Mouse (Mus musculus) heart, embryonic 16.5 days (tissue): Measurements from ENCODE around the gene Gpc6. TPM values are rescaled to one million over a fixed set of nuclear protein-coding genes. Genes with fewer than 3 reads are reported as not detected.

Experiments
- ATAC-seq: fragments of 200-750 bp; cut with Nextera tagmentation; replicated peaks from 2 replicates; pipeline ENCODE4 v1.8.0; 2017; ENCODE audit warnings: moderate number of reproducible peaks; ENCODE audit not compliant: insufficient read depth, low FRiP score; ENCODE audit errors: extremely low read depth
- H3K27ac ChIP-seq: fragments of 300-500 bp; sonication (generic); 2 replicates; pipeline ENCODE4 v1.5.1; 2014; ENCODE audit warnings: mild to moderate bottlenecking, low read length, control low read depth, moderate library complexity
- H3K27me3 ChIP-seq: fragments of 300-500 bp; sonication (generic); 2 replicates; pipeline ENCODE4 v1.6.1; 2014; ENCODE audit warnings: low read length, mixed read lengths; ENCODE audit not compliant: control insufficient read depth, insufficient read depth
- H3K36me3 ChIP-seq: fragments of 300-500 bp; sonication (generic); 2 replicates; pipeline ENCODE4 v1.6.1; 2014; ENCODE audit not compliant: control insufficient read depth, insufficient read depth
- H3K4me1 ChIP-seq: fragments of 300-500 bp; sonication (generic); 2 replicates; pipeline ENCODE4 v1.6.1; 2014; ENCODE audit warnings: low read length, mixed read lengths; ENCODE audit not compliant: control insufficient read depth, insufficient read depth
- H3K4me2 ChIP-seq: fragments of 300-500 bp; sonication (generic); 2 replicates; pipeline ENCODE4 v1.6.1; 2014; ENCODE audit warnings: low read depth, mild to moderate bottlenecking, control low read depth, low read length
- H3K4me3 ChIP-seq: fragments of 300-500 bp; sonication (generic); 2 replicates; pipeline ENCODE4 v1.5.1; 2014; ENCODE audit warnings: mild to moderate bottlenecking, control low read depth, low read length
- H3K9ac ChIP-seq: fragments of 300-500 bp; sonication (generic); 2 replicates; pipeline ENCODE4 v1.6.1; 2014; ENCODE audit warnings: low read length, control low read depth
- H3K9me3 ChIP-seq: fragments of 300-500 bp; sonication (generic); replicated peaks from 2 replicates; pipeline ENCODE4 v1.6.1; 2016; ENCODE audit warnings: low read length; ENCODE audit not compliant: control insufficient read depth
- WGBS: fragments of 180-500 bp; shearing (Covaris S2); extraction: QIAGEN DNeasy Blood & Tissue Kit; methylation state at CpG from one replicate; pipeline ENCODE4 v1.1.7; 2014; 5-methylcytosine and 5-hydroxymethylcytosine counted together
- polyA plus RNA-seq: library from polyadenylated mRNA; unstranded; fragments of >200 nt; fragmentation: Nextera tagmentation; extraction: Ambion mirVana; gene quantifications from 2 replicates; pipeline ENCODE4 v1.2.1, GENCODE M21; 2015

The Gpc6 gene
- polyA plus RNA-seq, 1 experiment from 2014 or later = 15.8 TPM

GRCm38 (mm10) chr14:117498785-117499184, 573.7 kb downstream of the Gpc6 start:
- no peak for ATAC-seq
- H3K27me3 ChIP-seq = no peaks in the 10 kb centered on the region
- H3K27ac ChIP-seq = no peak overlapping the region
- WGBS = 83% methylated on average over 6 of the region's 6 CpGs
- H3K4me2 ChIP-seq = no peak overlapping the region
- H3K9ac ChIP-seq = no peak overlapping the region
- H3K4me1 ChIP-seq = no peaks in the 10 kb centered on the region
- H3K4me3 ChIP-seq = no peak overlapping the region
- H3K9me3 ChIP-seq = no peaks in the 10 kb centered on the region
- H3K36me3 ChIP-seq = no peaks in the 10 kb centered on the region

- ATAC-seq = no peak
- H3K9ac ChIP-seq = no peak overlapping the region
- H3K36me3 ChIP-seq = no peaks in the 10 kb centered on the region
- H3K27me3 ChIP-seq = no peaks in the 10 kb centered on the region
- no peaks in the 10 kb centered on the region for H3K9me3 ChIP-seq
- H3K27ac ChIP-seq = no peak overlapping the region
- 75% methylated on average over 4 of the region's 4 CpGs for WGBS
- H3K4me1 ChIP-seq = no peaks in the 10 kb centered on the region
- H3K4me3 ChIP-seq = no peak overlapping the region
- H3K4me2 ChIP-seq = no peak overlapping the region
These were observed 574.2 kb downstream of the Gpc6 start for GRCm38 (mm10) chr14:117499354-117499753.

- no peak overlapping the region for H3K27ac ChIP-seq
- no peaks in the 10 kb centered on the region for H3K27me3 ChIP-seq
- no peak overlapping the region for H3K4me3 ChIP-seq
- H3K4me1 ChIP-seq = peaks cover 5% of the 10 kb centered on the region; the same call in 1 of the 2 replicates
- 71% methylated on average over 2 of the region's 2 CpGs for WGBS
- H3K9me3 ChIP-seq = no peaks in the 10 kb centered on the region
- H3K4me2 ChIP-seq = no peak overlapping the region
- H3K9ac ChIP-seq = no peak overlapping the region
- no peak for ATAC-seq
- H3K36me3 ChIP-seq = no peaks in the 10 kb centered on the region
These were observed 589.7 kb downstream of the Gpc6 start for GRCm38 (mm10) chr14:117514829-117515228.

GRCm38 (mm10) chr14:117519574-117519973, 594.5 kb downstream of the Gpc6 start:
- H3K9me3 ChIP-seq = no peaks in the 10 kb centered on the region
- no peaks in the 10 kb centered on the region for H3K36me3 ChIP-seq
- no peaks in the 10 kb centered on the region for H3K27me3 ChIP-seq
- no peak overlapping the region for H3K9ac ChIP-seq
- 34% methylated on average over 8 of the region's 8 CpGs for WGBS
- no peak overlapping the region for H3K27ac ChIP-seq
- no peak; the same call in 1 of the 2 replicates for ATAC-seq
- no peak overlapping the region for H3K4me3 ChIP-seq
- H3K4me2 ChIP-seq = no peak overlapping the region
- H3K4me1 ChIP-seq = peaks cover 6% of the 10 kb centered on the region; the same call in 1 of the 2 replicates

GRCm38 (mm10) chr14:117520706-117521105, 595.6 kb downstream of the Gpc6 start:
- Histone ChIP-seq H3K9me3 (no peaks in the 10 kb centered on the region), H3K27me3 (no peaks in the 10 kb centered on the region), H3K9ac (no peak overlapping the region), H3K36me3 (no peaks in the 10 kb centered on the region), H3K4me1 (peaks cover 6% of the 10 kb centered on the region; the same call in 1 of the 2 replicates), H3K27ac (no peak overlapping the region), H3K4me2 (no peak overlapping the region), H3K4me3 (no peak overlapping the region)
- WGBS = 83% methylated on average over 2 of the region's 2 CpGs
- ATAC-seq = no peak

- no peaks in the 10 kb centered on the region for H3K9me3 ChIP-seq
- H3K36me3 ChIP-seq = no peaks in the 10 kb centered on the region
- H3K4me2 ChIP-seq = no peak overlapping the region
- H3K4me1 ChIP-seq = no peaks in the 10 kb centered on the region
- WGBS = 70% methylated on average over 6 of the region's 6 CpGs
- ATAC-seq = no peak
- no peak overlapping the region for H3K9ac ChIP-seq
- H3K4me3 ChIP-seq = no peak overlapping the region
- H3K27ac ChIP-seq = no peak overlapping the region
- no peaks in the 10 kb centered on the region for H3K27me3 ChIP-seq
These were observed 600.0 kb downstream of the Gpc6 start for GRCm38 (mm10) chr14:117525133-117525532.

- no peak overlapping the region for H3K4me3 ChIP-seq
- H3K9ac ChIP-seq = no peak overlapping the region
- H3K9me3 ChIP-seq = no peaks in the 10 kb centered on the region
- no peak overlapping the region for H3K4me2 ChIP-seq
- H3K36me3 ChIP-seq = no peaks in the 10 kb centered on the region
- ATAC-seq = no peak
- WGBS = 88% methylated on average over 7 of the region's 7 CpGs
- H3K4me1 ChIP-seq = no peaks in the 10 kb centered on the region
- H3K27ac ChIP-seq = no peak overlapping the region
- H3K27me3 ChIP-seq = no peaks in the 10 kb centered on the region
These were observed 601.9 kb downstream of the Gpc6 start for GRCm38 (mm10) chr14:117527053-117527452.

- Histone ChIP-seq H3K4me3 (no peak overlapping the region), H3K9me3 (no peaks in the 10 kb centered on the region), H3K36me3 (no peaks in the 10 kb centered on the region), H3K9ac (no peak overlapping the region), H3K27ac (no peak overlapping the region), H3K4me2 (no peak overlapping the region), H3K27me3 (no peaks in the 10 kb centered on the region), H3K4me1 (no peaks in the 10 kb centered on the region)
- 80% methylated on average over 3 of the region's 3 CpGs for WGBS
- ATAC-seq = no peak
These were observed 604.3 kb downstream of the Gpc6 start for GRCm38 (mm10) chr14:117529439-117529838.

- no peaks in the 10 kb centered on the region for H3K27me3 ChIP-seq
- ATAC-seq = no peak
- H3K27ac ChIP-seq = no peak overlapping the region
- H3K36me3 ChIP-seq = no peaks in the 10 kb centered on the region
- no peak overlapping the region for H3K9ac ChIP-seq
- H3K9me3 ChIP-seq = no peaks in the 10 kb centered on the region
- no peak overlapping the region for H3K4me3 ChIP-seq
- H3K4me2 ChIP-seq = no peak overlapping the region
- H3K4me1 ChIP-seq = no peaks in the 10 kb centered on the region
These were observed 627.7 kb downstream of the Gpc6 start for GRCm38 (mm10) chr14:117552776-117553175.
